ENCODE assay signal across 9 mouse cellular contexts in the genomic region with DNA sequence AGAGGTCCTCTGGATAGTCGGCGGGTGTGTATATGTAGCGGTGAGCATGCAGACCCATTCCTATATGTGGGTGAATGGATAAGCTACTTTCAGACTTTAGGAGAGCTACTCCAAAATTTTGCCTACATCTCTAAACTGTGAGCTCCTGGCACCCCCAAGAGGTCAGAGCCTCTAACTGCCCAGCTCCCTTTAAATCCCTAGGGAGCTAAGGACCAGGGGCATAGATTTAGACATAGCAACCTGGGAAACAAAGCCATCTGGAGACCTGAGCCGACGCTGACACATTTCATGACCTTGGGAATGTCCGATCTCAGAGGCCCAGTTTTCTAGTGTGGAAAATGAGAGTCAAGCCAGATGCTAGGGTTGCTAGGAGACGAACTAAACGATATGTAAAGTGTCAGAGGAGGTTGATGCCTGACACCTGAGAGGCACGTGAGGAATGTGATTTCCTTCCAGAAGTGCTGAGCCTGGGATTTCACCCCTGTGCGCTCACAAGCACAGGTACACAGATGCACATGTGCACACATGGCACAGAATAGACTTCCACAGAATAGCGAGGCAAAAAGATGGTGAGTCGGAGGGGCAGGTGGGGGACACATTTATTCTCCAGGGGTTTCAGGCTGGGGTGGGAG. TPM values are rescaled to one million over a fixed set of nuclear protein-coding genes. Genes with fewer than 3 reads are reported as not detected.
DNase-seq lines count a peak whose midpoint lies in the region; ATAC-seq and TF ChIP-seq lines count a peak whose summit lies in the region.
"Had no signal": no experiment of that assay in that cellular context is flagged by ENCODE, and none has a peak within 500 bp of the region (broad histone marks: within the 10 kb centered on the region; RNA-seq: fewer than 3 reads in every experiment).

No protein-coding gene starts in this region.

- peak; percentile 74 to 81 for DNase-seq in heart, adult 18-20 months
- peak; percentile 33 for DNase-seq in ES-E14 (ENCODE audit: low read depth, low spot score)
- peak; percentile 34 to 35 for DNase-seq in cerebellum, postnatal 36 days
- peak; percentile 32 to 35 for DNase-seq in layer of hippocampus, postnatal 36 days
- DNase-seq in retina, embryonic 14.5 days (ENCODE audit: low spot score): peak; percentile 65
- DNase-seq in spleen, postnatal 36 days (ENCODE audit: low spot score in 2 of 2): no peak

- H3K4me2 ChIP-seq in heart, embryonic 12.5 days: no peak overlapping the region
- H3K4me2 ChIP-seq in hindbrain, embryonic 16.5 days (ENCODE audit: low read length): no peak overlapping the region

- H3K9ac ChIP-seq in heart, embryonic 12.5 days: no peak overlapping the region
- H3K9ac ChIP-seq in ES-E14 (ENCODE audit: insufficient read depth, low read depth, low read length, poor library complexity, severe bottlenecking): no peak overlapping the region
- H3K9ac ChIP-seq in hindbrain, embryonic 16.5 days (ENCODE audit: low read depth, low read length): no peak overlapping the region

- ATAC-seq in heart, embryonic 12.5 days (ENCODE audit: insufficient number of reproducible peaks, low FRiP score): no peak
- ATAC-seq in hindbrain, embryonic 16.5 days: peak; percentile 76

- H3K36me3 ChIP-seq in heart, embryonic 12.5 days: no peaks in the 10 kb centered on the region
- H3K36me3 ChIP-seq in ES-E14 (ENCODE audit: control insufficient read depth, insufficient read depth, low read length, poor library complexity, severe bottlenecking): no peaks in the 10 kb centered on the region
- no peaks in the 10 kb centered on the region for H3K36me3 ChIP-seq in hindbrain, embryonic 16.5 days (ENCODE audit: control insufficient read depth, insufficient read depth, low read length)

- H3K27me3 ChIP-seq in heart, embryonic 12.5 days (replicated peaks): no peaks in the 10 kb centered on the region
- no peaks in the 10 kb centered on the region for H3K27me3 ChIP-seq in hindbrain, embryonic 16.5 days (replicated peaks; ENCODE audit: control insufficient read depth, insufficient read depth, low read length)

- WGBS in heart, embryonic 12.5 days: 36% methylated on average over 12 of the region's 12 CpGs
- 45% methylated on average over 12 of the region's 12 CpGs for WGBS in hindbrain, embryonic 16.5 days

- H3K4me3 ChIP-seq in heart, embryonic 12.5 days: no peak overlapping the region
- no peak overlapping the region for H3K4me3 ChIP-seq in ES-E14 (ENCODE audit: insufficient read depth in 1 of 2, low read depth in 1 of 2, low read length in 2 of 2, poor library complexity in 1 of 2, severe bottlenecking in 1 of 2)
- H3K4me3 ChIP-seq in hindbrain, embryonic 16.5 days (ENCODE audit: low read length): no peak overlapping the region

- H3K27ac ChIP-seq in heart, embryonic 12.5 days (ENCODE audit: poor library complexity, severe bottlenecking): no peak overlapping the region
- H3K27ac ChIP-seq in ES-E14 (ENCODE audit: insufficient read depth, low read depth, low read length, poor library complexity, severe bottlenecking): no peak overlapping the region
- no peak overlapping the region for H3K27ac ChIP-seq in hindbrain, embryonic 16.5 days (ENCODE audit: low read depth, low read length)

- H3K4me1 ChIP-seq in heart, embryonic 12.5 days (replicated peaks): 0 out of 2 replicates have a peak, but pooled peaks cover 5% of the 10 kb centered on the region
- 0 out of 4 replicates have a peak, but pooled peaks cover 0 to 4% of the 10 kb centered on the region in 2 experiments for H3K4me1 ChIP-seq in ES-E14 (ENCODE audit: control insufficient read depth in 2 of 2, insufficient read depth in 2 of 2, low read length in 2 of 2, poor library complexity in 1 of 2)
- H3K4me1 ChIP-seq in hindbrain, embryonic 16.5 days (ENCODE audit: control insufficient read depth, insufficient read depth, low read depth, low read length): no peaks in the 10 kb centered on the region; the same call in 1 of the 2 replicates

- H3K9me3 ChIP-seq in heart, embryonic 12.5 days (replicated peaks): no peaks in the 10 kb centered on the region
- H3K9me3 ChIP-seq in ES-E14 (ENCODE audit: control insufficient read depth, insufficient read depth, low read depth, low read length): no peaks in the 10 kb centered on the region
- H3K9me3 ChIP-seq in hindbrain, embryonic 16.5 days (ENCODE audit: control insufficient read depth, low read length): no peaks in the 10 kb centered on the region

- in situ Hi-C loops in ES-E14 (cut with MboI; ENCODE audit: low sequenced_read_pairs in 2 of 2, unreplicated experiment in 2 of 2): no loop called here

TF ChIP-seq in ES-E14, 5 proteins besides CTCF, POLR2A, EP300 and RAD21:
- TF ChIP-seq MAFK (IDR thresholded peaks at IDR 0.05; ENCODE audit: insufficient read depth, low read depth, low read length) (peak; percentile 46; the same call in 1 of the 2 replicates), ZNF384 (IDR thresholded peaks at IDR 0.05; ENCODE audit: low read depth, low read length) (no peak), ZC3H11A (IDR thresholded peaks at IDR 0.05; ENCODE audit: borderline replicate concordance, low read depth, low read length) (peak; percentile 76)

RNA-seq across cellular contexts. Expression of a gene that starts 5.4 kb away (rescaled TPM):
- not detected for total RNA-seq in heart, adult 18-20 months (2021)
- not detected in 2 replicates for polyA plus RNA-seq in heart, embryonic 12.5 days (2016; fragmentation: Nextera tagmentation; extraction: Ambion mirVana)
- total RNA-seq in ES-E14 (2012; rRNA removed): not detected in 2 replicates
- not detected in 2 replicates for polyA plus RNA-seq in hindbrain, embryonic 16.5 days (2015; fragmentation: Nextera tagmentation; extraction: Ambion mirVana)
- total RNA-seq in layer of hippocampus, postnatal 36 days (2021): not detected
- polyA plus RNA-seq: large intestine, adult 2 months had no signal

RNA-seq across cellular contexts. Expression of a gene that starts 14.2 kb away (rescaled TPM):
- not detected for total RNA-seq in heart, adult 18-20 months (2021)
- 5.4 and 10.0 TPM in 2 replicates for polyA plus RNA-seq in heart, embryonic 12.5 days (2016; fragmentation: Nextera tagmentation; extraction: Ambion mirVana)
- not detected in 2 replicates for total RNA-seq in ES-E14 (2012; rRNA removed)
- not detected in 2 replicates for polyA plus RNA-seq in hindbrain, embryonic 16.5 days (2015; fragmentation: Nextera tagmentation; extraction: Ambion mirVana)
- not detected for total RNA-seq in layer of hippocampus, postnatal 36 days (2021)

RNA-seq across cellular contexts. Expression of a gene that starts 31.0 kb away (rescaled TPM):
- 1 to 10 TPM; 5.7 to 7.2 TPM for total RNA-seq in heart, adult 18-20 months (2021)
- 8.6 and 11.1 TPM in 2 replicates for polyA plus RNA-seq in heart, embryonic 12.5 days (2016; fragmentation: Nextera tagmentation; extraction: Ambion mirVana)
- total RNA-seq in ES-E14 (2012; rRNA removed): 15.6 and 17.3 TPM in 2 replicates
- polyA plus RNA-seq in hindbrain, embryonic 16.5 days (2015; fragmentation: Nextera tagmentation; extraction: Ambion mirVana): 5.2 and 7.0 TPM in 2 replicates
- 1 to 10 TPM; 7.1 to 8.4 TPM for total RNA-seq in layer of hippocampus, postnatal 36 days (2021)

RNA-seq across cellular contexts. Expression of a gene that starts 45.6 kb away (rescaled TPM):
- under 1 TPM in 1 of 2 experiments, not detected in 1; 0.62 TPM for total RNA-seq in heart, adult 18-20 months (2021)
- 1.0 and 1.1 TPM in 2 replicates for polyA plus RNA-seq in heart, embryonic 12.5 days (2016; fragmentation: Nextera tagmentation; extraction: Ambion mirVana)
- 150 and 350 TPM in 2 replicates for total RNA-seq in ES-E14 (2012; rRNA removed)
- not detected in 2 replicates for polyA plus RNA-seq in hindbrain, embryonic 16.5 days (2015; fragmentation: Nextera tagmentation; extraction: Ambion mirVana)
- total RNA-seq in layer of hippocampus, postnatal 36 days (2021): not detected

Comparison
In these comparisons a context has a peak if more than half of its experiments do, and no peak if none do; other contexts are left out.
1. DNase-seq: peak in heart, adult 18-20 months (2 of 2), ES-E14 (single experiment), cerebellum, postnatal 36 days (2 of 2), layer of hippocampus, postnatal 36 days (2 of 2) and retina, embryonic 14.5 days (single experiment); none in spleen, postnatal 36 days (0 of 2).